Mouse (Mus musculus): ENCODE measurements at regions not wholly inside any gene's neighbourhood (a gene's known extent, or its start where the extent isn't known, plus 50 kb on each side); places are given as distances from the start of the nearest gene placed in this dataset.

- DNase-seq, result peak in 1 of 2 experiments; percentile 1
Observed at GRCm38 (mm10) chr12:112336691-112337295, 152.5 kb upstream of the A530016L24Rik start.

- peak in 1 of 2 experiments; percentile 21 for DNase-seq
Observed at GRCm38 (mm10) chr12:112337443-112337842, 151.8 kb upstream of the A530016L24Rik start.

- DNase-seq, result peak in 1 of 2 experiments; percentile 58
Observed at GRCm38 (mm10) chr12:112338976-112339375, 150.3 kb upstream of the A530016L24Rik start.

GRCm38 (mm10) chr12:112339481-112340179 is 149.6 kb upstream of the A530016L24Rik start:
- DNase-seq, result peak in 1 of 2 experiments; percentile 53

GRCm38 (mm10) chr12:112340248-112340647 is 149.0 kb upstream of the A530016L24Rik start:
- DNase-seq, result peak in 1 of 2 experiments; percentile 1

GRCm38 (mm10) chr12:112341726-112342469 is 147.3 kb upstream of the A530016L24Rik start:
- DNase-seq, result no peak

- DNase-seq, result no peak
Observed at GRCm38 (mm10) chr12:112343064-112343463, 146.2 kb upstream of the A530016L24Rik start.

- DNase-seq, result peak in 1 of 2 experiments; percentile 41
Observed at GRCm38 (mm10) chr12:112344285-112344684, 145.0 kb upstream of the A530016L24Rik start.

GRCm38 (mm10) chr12:112345797-112346196 is 143.5 kb upstream of the A530016L24Rik start:
- no peak for DNase-seq

- no peak for DNase-seq
Observed at GRCm38 (mm10) chr12:112348116-112348515, 141.1 kb upstream of the A530016L24Rik start.

- peak in 1 of 2 experiments; percentile 42 for DNase-seq
Observed at GRCm38 (mm10) chr12:112349676-112350318, 139.5 kb upstream of the A530016L24Rik start.

GRCm38 (mm10) chr12:112350733-112351132 is 138.5 kb upstream of the A530016L24Rik start:
- DNase-seq, result peak; percentile 48 to 64

- DNase-seq, result no peak
Observed at GRCm38 (mm10) chr12:112363349-112363748, 125.9 kb upstream of the A530016L24Rik start.

- DNase-seq, result no peak
Observed at GRCm38 (mm10) chr12:112367221-112367620, 122.0 kb upstream of the A530016L24Rik start.

- no peak for DNase-seq
Observed at GRCm38 (mm10) chr12:112368112-112368511, 121.1 kb upstream of the A530016L24Rik start.

GRCm38 (mm10) chr12:112369581-112370371 is 119.5 kb upstream of the A530016L24Rik start:
- peak in 1 of 2 experiments; percentile 43 for DNase-seq

- peak; percentile 63 to 78 for DNase-seq
Observed at GRCm38 (mm10) chr12:112372234-112373050, 116.8 kb upstream of the A530016L24Rik start.

GRCm38 (mm10) chr12:112373966-112374365 is 115.3 kb upstream of the A530016L24Rik start:
- DNase-seq, result no peak

GRCm38 (mm10) chr12:112376236-112376635 is 113.0 kb upstream of the A530016L24Rik start:
- peak; percentile 33 to 54 for DNase-seq

- no peak for DNase-seq
Observed at GRCm38 (mm10) chr12:112376701-112377100, 112.5 kb upstream of the A530016L24Rik start.
